Mouse (Mus musculus) ES-Bruce4 (cell line): ENCODE data around the gene Ldah.

Source experiments
- CTCF ChIP-seq: IDR thresholded peaks from one replicate; pipeline ENCODE4 v1.8.1; 2011; ENCODE audit warnings: low read depth, low read length
- EP300 ChIP-seq: IDR thresholded peaks from 2 replicates; pipeline ENCODE4 v1.6.1; 2011; ENCODE audit warnings: low read depth, low read length; ENCODE audit not compliant: insufficient read depth
- POLR2A ChIP-seq: IDR thresholded peaks from one replicate; pipeline ENCODE4 v1.8.1; 2011; ENCODE audit warnings: low read length; ENCODE audit not compliant: insufficient read depth

DNA sequence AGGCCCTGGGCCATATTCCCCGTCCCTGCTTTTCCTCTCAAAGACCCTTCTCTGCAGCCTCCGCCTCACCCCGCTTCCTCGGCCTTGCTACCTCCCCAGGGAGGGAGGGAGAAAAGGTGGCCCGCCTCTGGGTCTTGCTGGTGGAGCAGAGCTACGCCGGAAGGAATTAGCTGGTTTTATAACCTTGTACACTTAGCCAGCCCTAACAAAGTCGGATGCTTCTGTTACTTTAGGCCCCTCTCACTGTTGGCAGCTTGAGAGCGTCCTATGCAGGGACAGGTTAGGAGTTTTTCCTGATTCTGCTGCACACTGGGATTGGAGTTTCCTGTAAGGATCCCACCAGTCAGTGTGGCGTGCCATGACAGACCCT lies 92.2 kb downstream of the Ldah start:
- no peak for TF ChIP-seq POLR2A
- no peak for TF ChIP-seq CTCF
- no peak for TF ChIP-seq EP300
